7 mouse cellular contexts compared by ENCODE assay signal in the genomic region with DNA sequence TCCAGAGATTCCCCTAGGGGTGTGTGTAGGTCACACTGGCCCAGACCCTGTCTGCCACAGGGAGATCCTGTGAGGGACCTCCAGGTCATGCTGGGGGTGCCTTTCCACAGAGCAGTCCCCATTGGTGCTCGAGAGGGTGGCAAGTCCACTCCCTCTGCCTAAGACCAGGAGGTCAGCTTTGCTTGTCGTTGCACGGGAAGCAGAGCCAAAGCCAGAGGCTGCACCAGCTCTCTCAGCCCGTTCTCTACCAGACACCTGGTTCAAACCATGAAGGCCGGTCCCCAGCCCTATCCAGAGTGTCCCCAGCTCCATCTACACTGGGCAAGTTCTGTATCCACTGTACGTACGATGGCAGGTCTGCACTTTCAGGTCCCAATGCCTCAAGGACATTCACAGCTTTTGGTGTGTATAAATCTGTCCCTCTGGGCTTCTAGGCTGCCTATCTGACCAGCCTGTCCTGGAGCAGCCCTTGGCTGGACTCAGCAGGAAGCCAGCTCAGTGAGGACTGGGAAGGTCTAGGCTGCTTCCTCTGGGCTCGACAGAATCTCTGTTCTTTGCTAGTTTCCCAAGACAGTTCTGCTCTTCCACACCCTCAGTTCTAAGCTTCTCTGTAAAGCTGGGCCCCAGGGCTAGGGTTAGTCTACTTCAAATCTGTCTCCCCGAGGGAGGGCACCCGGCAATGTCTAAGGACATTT. TPM values are rescaled to one million over a fixed set of nuclear protein-coding genes. Genes with fewer than 3 reads are reported as not detected.
A peak's percentile ranks its signal among the peaks of the same experiment; 100 is the strongest.
DNase-seq lines count a peak whose midpoint lies in the region; ATAC-seq and TF ChIP-seq lines count a peak whose summit lies in the region.

No protein-coding gene starts in this region.

- no peak overlapping the region for H3K4me2 ChIP-seq in midbrain, postnatal 0 days (ENCODE audit: low read depth, low read length, poor library complexity, severe bottlenecking)
- no peak overlapping the region for H3K4me2 ChIP-seq in forebrain, embryonic 16.5 days (ENCODE audit: low read length)
- peak overlapping the region; percentile 75 for H3K4me2 ChIP-seq in liver, embryonic 11.5 days
- H3K4me2 ChIP-seq in stomach, postnatal 0 days (replicated peaks; ENCODE audit: low read depth): no peak overlapping the region

- no peak for ATAC-seq in midbrain, postnatal 0 days (ENCODE audit: low FRiP score)
- no peak for ATAC-seq in forebrain, embryonic 16.5 days
- ATAC-seq in liver, embryonic 11.5 days (replicated peaks; ENCODE audit: low FRiP score): no peak
- ATAC-seq in stomach, postnatal 0 days (ENCODE audit: low FRiP score, low TSS enrichment): no peak

- H3K36me3 ChIP-seq in midbrain, embryonic 10.5 days: no peaks in the 10 kb centered on the region
- H3K36me3 ChIP-seq in midbrain, postnatal 0 days (ENCODE audit: insufficient read depth, low read length): no peaks in the 10 kb centered on the region
- H3K36me3 ChIP-seq in forebrain, embryonic 16.5 days (ENCODE audit: control insufficient read depth, insufficient read depth): peaks cover 11% of the 10 kb centered on the region
- no peaks in the 10 kb centered on the region; the same call in 1 of the 2 replicates for H3K36me3 ChIP-seq in liver, embryonic 11.5 days (ENCODE audit: control insufficient read depth, insufficient read depth, low read length)
- H3K36me3 ChIP-seq in stomach, postnatal 0 days (ENCODE audit: control insufficient read depth, insufficient read depth, low read length): peaks cover 10% of the 10 kb centered on the region; the same call in 1 of the 2 replicates

- TF ChIP-seq EP300 in stomach, postnatal 0 days (optimal IDR thresholded peaks at IDR 0.05): no peak

- H3K27ac ChIP-seq in midbrain, embryonic 10.5 days (replicated peaks): peak overlapping the region; percentile 60; the same call in 1 of the 2 replicates
- H3K27ac ChIP-seq in midbrain, postnatal 0 days (ENCODE audit: low read depth, low read length): no peak overlapping the region
- peak overlapping the region; percentile 93 for H3K27ac ChIP-seq in forebrain, embryonic 16.5 days (ENCODE audit: low read length)
- peak overlapping the region; percentile 46 for H3K27ac ChIP-seq in liver, embryonic 11.5 days (ENCODE audit: low read depth, low read length)
- H3K27ac ChIP-seq in stomach, postnatal 0 days (replicated peaks): peak overlapping the region; percentile 78; the same call in 1 of the 2 replicates

- no peak for DNase-seq in midbrain, embryonic 10.5 days (ENCODE audit: low spot score)
- DNase-seq in midbrain, postnatal 0 days (ENCODE audit: low spot score): no peak
- no peak for DNase-seq in liver, embryonic 11.5 days (ENCODE audit: low spot score)
- DNase-seq in stomach, postnatal 0 days (ENCODE audit: low spot score): no peak
- DNase-seq in right cerebral cortex, postnatal 36 days (ENCODE audit: low spot score in 2 of 2): no peak
- no peak for DNase-seq in kidney, postnatal 14 days

- H3K27me3 ChIP-seq in midbrain, embryonic 10.5 days (ENCODE audit: low read depth, poor library complexity, severe bottlenecking): peaks cover 100% of the 10 kb centered on the region
- no peaks in the 10 kb centered on the region for H3K27me3 ChIP-seq in midbrain, postnatal 0 days (ENCODE audit: insufficient read depth, low read length)
- no peaks in the 10 kb centered on the region for H3K27me3 ChIP-seq in forebrain, embryonic 16.5 days (replicated peaks; ENCODE audit: control insufficient read depth, insufficient read depth, low read length)
- peaks cover 5% of the 10 kb centered on the region for H3K27me3 ChIP-seq in liver, embryonic 11.5 days (replicated peaks; ENCODE audit: control insufficient read depth, insufficient read depth, low read length)
- H3K27me3 ChIP-seq in stomach, postnatal 0 days (ENCODE audit: control insufficient read depth, insufficient read depth, low read length): no peaks in the 10 kb centered on the region

- 58% methylated on average over 10 of the region's 10 CpGs for WGBS in midbrain, embryonic 10.5 days
- 55% methylated on average over 10 of the region's 10 CpGs for WGBS in midbrain, postnatal 0 days
- WGBS in forebrain, embryonic 16.5 days: 57% methylated on average over 10 of the region's 10 CpGs
- WGBS in liver, embryonic 11.5 days: 58% methylated on average over 10 of the region's 10 CpGs
- 44% methylated on average over 10 of the region's 10 CpGs for WGBS in stomach, postnatal 0 days

- TF ChIP-seq CTCF in midbrain, postnatal 0 days (IDR thresholded peaks at IDR 0.05): no peak
- TF ChIP-seq CTCF in stomach, postnatal 0 days (IDR thresholded peaks at IDR 0.05; ENCODE audit: low read depth): no peak

- peaks cover 57% of the 10 kb centered on the region for H3K4me1 ChIP-seq in midbrain, embryonic 10.5 days
- H3K4me1 ChIP-seq in midbrain, postnatal 0 days (ENCODE audit: insufficient read depth, low read length): peaks cover 14% of the 10 kb centered on the region
- H3K4me1 ChIP-seq in forebrain, embryonic 16.5 days (replicated peaks; ENCODE audit: control insufficient read depth, insufficient read depth, low read length): peaks cover 64% of the 10 kb centered on the region
- peaks cover 85% of the 10 kb centered on the region for H3K4me1 ChIP-seq in liver, embryonic 11.5 days (replicated peaks; ENCODE audit: control insufficient read depth, insufficient read depth, low read length)
- H3K4me1 ChIP-seq in stomach, postnatal 0 days (replicated peaks; ENCODE audit: control insufficient read depth, insufficient read depth): peaks cover 30% of the 10 kb centered on the region

- no peak overlapping the region for H3K9ac ChIP-seq in midbrain, postnatal 0 days (replicated peaks; ENCODE audit: low read length, poor library complexity, severe bottlenecking)
- peak overlapping the region; percentile 32 for H3K9ac ChIP-seq in forebrain, embryonic 16.5 days (replicated peaks; ENCODE audit: low read depth, low read length)
- H3K9ac ChIP-seq in liver, embryonic 11.5 days (ENCODE audit: low read depth, low read length): peak overlapping the region; percentile 0; the same call in 1 of the 2 replicates
- H3K9ac ChIP-seq in stomach, postnatal 0 days (ENCODE audit: low read length): peak overlapping the region; percentile 13; the same call in 1 of the 2 replicates

- no peak overlapping the region for H3K4me3 ChIP-seq in midbrain, embryonic 10.5 days
- no peak overlapping the region for H3K4me3 ChIP-seq in midbrain, postnatal 0 days (ENCODE audit: low read depth, low read length)
- H3K4me3 ChIP-seq in forebrain, embryonic 16.5 days (replicated peaks; ENCODE audit: low read length): no peak overlapping the region
- no peak overlapping the region for H3K4me3 ChIP-seq in liver, embryonic 11.5 days (ENCODE audit: low read depth, low read length)
- no peak overlapping the region for H3K4me3 ChIP-seq in stomach, postnatal 0 days (ENCODE audit: low read depth, low read length)

- no peaks in the 10 kb centered on the region for H3K9me3 ChIP-seq in midbrain, embryonic 10.5 days (replicated peaks)
- H3K9me3 ChIP-seq in midbrain, postnatal 0 days (ENCODE audit: low read length): no peaks in the 10 kb centered on the region
- no peaks in the 10 kb centered on the region for H3K9me3 ChIP-seq in forebrain, embryonic 16.5 days (ENCODE audit: control insufficient read depth, low read length)
- no peaks in the 10 kb centered on the region for H3K9me3 ChIP-seq in liver, embryonic 11.5 days (ENCODE audit: control insufficient read depth, low read length)
- H3K9me3 ChIP-seq in stomach, postnatal 0 days (ENCODE audit: control insufficient read depth, low read length): no peaks in the 10 kb centered on the region

RNA-seq across cellular contexts. Expression of a gene that starts 2.6 kb away (rescaled TPM):
- polyA plus RNA-seq in midbrain, embryonic 10.5 days (2016; fragmentation: Nextera tagmentation; extraction: Ambion mirVana): 1.1 and 1.4 TPM in 2 replicates
- not detected in 2 replicates for total RNA-seq in midbrain, postnatal 0 days (2014; rRNA removed)
- 0.39 and 0.71 TPM in 2 replicates for polyA plus RNA-seq in midbrain, postnatal 0 days (2015; fragmentation: Nextera tagmentation; extraction: Ambion mirVana)
- 2.0 and 2.2 TPM in 2 replicates for polyA plus RNA-seq in forebrain, embryonic 16.5 days (2015; fragmentation: Nextera tagmentation; extraction: Ambion mirVana)
- polyA plus RNA-seq in liver, embryonic 11.5 days (2014; fragmentation: Nextera tagmentation; extraction: Ambion mirVana): 11.8 and 12.3 TPM in 2 replicates
- polyA plus RNA-seq in stomach, postnatal 0 days (2015; fragmentation: Nextera tagmentation; extraction: Ambion mirVana): 1.7 and 2.0 TPM in 2 replicates

RNA-seq across cellular contexts. Expression of a gene that starts 24.1 kb away (rescaled TPM):
- polyA plus RNA-seq in midbrain, embryonic 10.5 days (2016; fragmentation: Nextera tagmentation; extraction: Ambion mirVana): 4.8 and 5.8 TPM in 2 replicates
- 4.6 and 4.8 TPM in 2 replicates for total RNA-seq in midbrain, postnatal 0 days (2014; rRNA removed)
- 2.0 and 2.8 TPM in 2 replicates for polyA plus RNA-seq in midbrain, postnatal 0 days (2015; fragmentation: Nextera tagmentation; extraction: Ambion mirVana)
- 2.6 and 2.9 TPM in 2 replicates for polyA plus RNA-seq in forebrain, embryonic 16.5 days (2015; fragmentation: Nextera tagmentation; extraction: Ambion mirVana)
- polyA plus RNA-seq in liver, embryonic 11.5 days (2014; fragmentation: Nextera tagmentation; extraction: Ambion mirVana): 67.9 and 68.6 TPM in 2 replicates
- polyA plus RNA-seq in stomach, postnatal 0 days (2015; fragmentation: Nextera tagmentation; extraction: Ambion mirVana): 4.0 and 4.3 TPM in 2 replicates

RNA-seq across cellular contexts. Expression of a gene that starts 37.7 kb away (rescaled TPM):
- polyA plus RNA-seq in midbrain, embryonic 10.5 days (2016; fragmentation: Nextera tagmentation; extraction: Ambion mirVana): 24.8 and 26.3 TPM in 2 replicates
- 87.2 and 102 TPM in 2 replicates for total RNA-seq in midbrain, postnatal 0 days (2014; rRNA removed)
- 13.7 and 13.8 TPM in 2 replicates for polyA plus RNA-seq in midbrain, postnatal 0 days (2015; fragmentation: Nextera tagmentation; extraction: Ambion mirVana)
- 15.5 and 15.7 TPM in 2 replicates for polyA plus RNA-seq in forebrain, embryonic 16.5 days (2015; fragmentation: Nextera tagmentation; extraction: Ambion mirVana)
- 23.0 and 25.2 TPM in 2 replicates for polyA plus RNA-seq in liver, embryonic 11.5 days (2014; fragmentation: Nextera tagmentation; extraction: Ambion mirVana)
- 6.8 and 8.3 TPM in 2 replicates for polyA plus RNA-seq in stomach, postnatal 0 days (2015; fragmentation: Nextera tagmentation; extraction: Ambion mirVana)

RNA-seq across cellular contexts. Expression of a gene that starts 39.3 kb away (rescaled TPM):
- 56.4 and 58.1 TPM in 2 replicates for polyA plus RNA-seq in midbrain, embryonic 10.5 days (2016; fragmentation: Nextera tagmentation; extraction: Ambion mirVana)
- total RNA-seq in midbrain, postnatal 0 days (2014; rRNA removed): 88.5 and 99.5 TPM in 2 replicates
- polyA plus RNA-seq in midbrain, postnatal 0 days (2015; fragmentation: Nextera tagmentation; extraction: Ambion mirVana): 74.2 and 75.0 TPM in 2 replicates
- 63.4 and 73.3 TPM in 2 replicates for polyA plus RNA-seq in forebrain, embryonic 16.5 days (2015; fragmentation: Nextera tagmentation; extraction: Ambion mirVana)
- 94.1 and 95.6 TPM in 2 replicates for polyA plus RNA-seq in liver, embryonic 11.5 days (2014; fragmentation: Nextera tagmentation; extraction: Ambion mirVana)
- 45.1 and 49.9 TPM in 2 replicates for polyA plus RNA-seq in stomach, postnatal 0 days (2015; fragmentation: Nextera tagmentation; extraction: Ambion mirVana)

Comparison
In these comparisons a context has a peak if more than half of its experiments do, and no peak if none do; other contexts are left out.
1. RNA of a gene that starts 24.1 kb away (polyA plus RNA-seq): 67.9 to 68.6 TPM in liver, embryonic 11.5 days; 4.8 to 5.8 TPM in midbrain, embryonic 10.5 days, 4.0 to 4.3 TPM in stomach, postnatal 0 days, 2.6 to 2.9 TPM in forebrain, embryonic 16.5 days and 2.0 to 2.8 TPM in midbrain, postnatal 0 days; every median in the first group is over 10 times any median in the second.